Mouse (Mus musculus) brain, embryonic 14.5 days (tissue): ENCODE results near the gene Nfic. TPM values are rescaled to one million over a fixed set of nuclear protein-coding genes. Genes with fewer than 3 reads are reported as not detected.

Experiments used
- DNase-seq: peaks from one replicate; pipeline ENCODE4 v3.0.0-alpha.2; 2011; ENCODE audit warnings: low read depth
- CTCF ChIP-seq: fragments of 200-500 bp; IDR thresholded peaks from 2 replicates; pipeline ENCODE4 v1.5.1; 2012; ENCODE audit warnings: inconsistent platforms, mild to moderate bottlenecking, moderate library complexity, borderline replicate concordance; ENCODE audit not compliant: insufficient read depth, insufficient read length; ENCODE audit errors: extremely low read depth
- POLR2A ChIP-seq: fragments of 200-500 bp; IDR thresholded peaks from 2 replicates; pipeline ENCODE4 v1.6.1; 2012; ENCODE audit warnings: mild to moderate bottlenecking, inconsistent platforms, borderline replicate concordance; ENCODE audit not compliant: poor library complexity, insufficient read depth, insufficient read length, severe bottlenecking; ENCODE audit errors: extremely low read depth
- polyA plus RNA-seq: library from polyadenylated mRNA; depleted of rRNA; stranded (reverse); fragments of >200 nt; gene quantifications from 2 replicates; pipeline ENCODE4 v1.2.3, GENCODE M21; 2012

Nfic gene
- polyA plus RNA-seq, 1 experiment = 16.7 TPM

- TF ChIP-seq POLR2A = no peak
- no peak for TF ChIP-seq CTCF
These were observed 26.9 kb downstream of the Nfic start for GRCm38 (mm10) chr10:81428507-81428870.

DNA sequence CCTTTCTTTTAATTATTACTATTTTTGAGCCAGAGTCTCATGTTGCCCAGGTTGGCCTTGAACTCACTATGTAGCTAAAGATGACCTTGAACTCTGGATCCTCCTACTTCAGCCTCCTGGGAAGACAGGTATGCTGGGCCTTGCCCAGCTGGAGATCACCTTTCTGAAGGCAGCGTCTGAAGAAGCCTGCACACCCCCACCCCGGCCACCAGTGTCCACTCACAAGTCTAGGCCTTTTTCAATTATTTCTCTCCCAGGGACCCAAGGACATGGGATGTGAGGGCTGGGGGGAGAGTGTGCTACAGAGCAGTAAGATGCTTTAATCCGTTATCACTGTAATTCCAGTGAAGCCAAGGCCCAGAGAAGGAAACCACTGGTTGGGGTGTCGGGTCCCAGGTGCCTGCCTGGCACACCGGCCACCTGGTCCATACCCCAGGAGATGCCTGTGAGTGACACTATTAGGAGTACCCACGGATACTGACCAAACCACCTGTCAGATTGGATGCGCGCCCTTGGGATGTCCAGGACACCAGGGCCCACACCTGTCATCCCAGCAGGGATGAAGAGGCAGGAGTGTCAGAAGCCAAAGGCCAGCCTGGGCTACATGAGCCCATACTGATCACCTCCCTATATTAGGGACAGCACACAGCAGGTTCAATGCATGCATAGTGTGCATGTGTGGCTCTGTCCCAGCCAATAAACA lies 27.5 kb downstream of the Nfic start:
- DNase-seq = no peak
- TF ChIP-seq CTCF (no peak), POLR2A (no peak)

More at GRCm38 (mm10) chr10:81428507-81428870, 26.9 kb downstream of the Nfic start:
- no peak for DNase-seq

GRCm38 (mm10) chr10:81427327-81427726 lies 28.1 kb downstream of the Nfic start:
- no peak for DNase-seq
- TF ChIP-seq CTCF (no peak), POLR2A (no peak)

GRCm38 (mm10) chr10:81426897-81427296 lies 28.5 kb downstream of the Nfic start:
- DNase-seq = no peak
- TF ChIP-seq CTCF (no peak), POLR2A (no peak)

GRCm38 (mm10) chr10:81426081-81426671 lies 29.3 kb downstream of the Nfic start:
- peak; percentile 66 for DNase-seq
- no peak for TF ChIP-seq CTCF
- TF ChIP-seq POLR2A = no peak

- TF ChIP-seq CTCF (no peak), POLR2A (no peak)
- DNase-seq = no peak
These were observed 30.1 kb downstream of the Nfic start for GRCm38 (mm10) chr10:81425236-81425850.

DNA sequence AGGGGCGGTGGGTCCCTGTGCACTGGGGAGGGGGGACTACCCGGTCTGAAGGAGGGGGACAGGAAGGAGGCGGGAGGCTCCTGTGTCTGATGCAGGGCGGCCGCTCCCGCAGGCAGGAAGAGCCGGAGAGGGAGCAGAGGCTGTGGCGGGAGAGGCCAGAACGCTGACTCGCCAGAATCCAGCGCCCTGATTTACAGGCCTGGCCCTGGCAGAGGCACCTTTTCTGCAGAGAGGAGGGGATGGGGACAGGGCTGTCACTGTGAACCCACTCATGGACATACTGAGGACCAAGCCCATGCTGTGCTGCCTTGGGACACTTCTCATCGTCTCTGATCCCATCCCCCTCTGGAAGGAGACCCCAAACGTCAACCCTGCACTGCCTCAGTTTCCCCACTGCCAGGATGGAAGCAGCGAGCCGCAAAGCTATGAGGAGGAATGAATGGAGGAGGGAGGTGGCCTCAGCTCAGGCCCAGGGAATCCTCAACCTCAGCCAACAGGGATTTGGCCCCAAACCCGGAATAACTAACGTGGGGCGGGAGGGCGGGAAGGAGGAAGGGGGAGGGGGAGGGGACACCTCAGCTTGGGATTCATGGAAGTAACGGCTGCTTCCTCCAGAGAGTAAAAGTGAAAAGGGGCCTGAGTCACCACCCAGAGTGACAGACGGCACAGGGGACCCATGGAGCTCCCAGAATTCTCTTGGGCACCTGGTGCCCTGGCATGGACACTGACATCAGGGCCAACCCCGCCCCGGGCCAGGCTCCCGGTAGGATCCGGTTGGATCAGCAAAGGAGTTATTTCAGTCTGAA lies 31.0 kb downstream of the Nfic start:
- peak; percentile 71 for DNase-seq
- TF ChIP-seq CTCF (no peak), POLR2A (no peak)

DNA sequence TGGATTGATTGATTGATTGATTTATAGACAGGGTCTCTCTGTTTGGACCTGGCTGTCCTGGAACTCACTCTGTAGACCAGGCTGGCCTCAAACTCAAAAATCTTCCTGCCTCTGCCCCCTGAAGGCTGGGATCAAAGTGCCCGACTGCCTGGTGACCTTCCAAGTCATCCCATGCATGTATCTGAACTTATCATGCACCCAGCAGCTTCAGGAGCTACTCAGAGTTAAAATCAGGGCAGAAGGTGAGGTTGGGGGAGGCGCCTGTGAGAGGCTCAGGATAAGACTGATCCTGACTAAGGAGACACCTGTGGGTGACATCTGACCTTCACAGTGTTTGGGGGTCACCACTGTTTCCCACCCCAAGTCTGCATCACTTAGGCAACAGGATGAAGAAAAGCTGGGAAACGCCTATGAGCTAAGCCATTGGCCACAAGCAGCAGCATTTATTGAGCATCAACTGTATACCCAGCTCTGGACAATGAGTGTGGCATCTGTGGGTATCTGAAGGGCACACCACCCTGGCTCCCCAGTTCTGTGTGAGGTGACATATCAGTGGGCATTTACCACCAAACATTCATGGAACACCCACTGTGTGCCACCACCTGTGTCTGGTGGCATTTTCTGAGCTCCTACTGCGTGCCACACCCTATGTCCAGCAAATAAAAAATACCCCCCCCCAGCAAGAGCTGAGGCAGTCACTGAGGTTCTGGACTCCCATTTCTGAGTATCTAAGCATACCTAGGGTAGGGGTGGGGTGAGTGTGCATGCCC lies 31.8 kb downstream of the Nfic start:
- no peak for TF ChIP-seq CTCF
- TF ChIP-seq POLR2A = no peak
- no peak for DNase-seq

- DNase-seq = no peak
These were observed 32.7 kb downstream of the Nfic start for GRCm38 (mm10) chr10:81422661-81423217.

GRCm38 (mm10) chr10:81422191-81422590 lies 33.2 kb downstream of the Nfic start:
- DNase-seq = no peak
- TF ChIP-seq CTCF = no peak
- TF ChIP-seq POLR2A = no peak

More at GRCm38 (mm10) chr10:81422661-81423217, 32.7 kb downstream of the Nfic start:
- TF ChIP-seq POLR2A (no peak), CTCF (no peak)

- DNase-seq = no peak
- TF ChIP-seq CTCF (no peak), POLR2A (no peak)
These were observed 33.7 kb downstream of the Nfic start for GRCm38 (mm10) chr10:81421797-81422100.
